Mouse (Mus musculus) limb, embryonic 12.5 days (tissue): ENCODE measurements around the gene Akr1c12. TPM values are rescaled to one million over a fixed set of nuclear protein-coding genes. Genes with fewer than 3 reads are reported as not detected.
"Not testable (repeated sequence)": the region's sequence is repeated elsewhere in the genome, so short reads cannot be mapped to it uniquely, and the experiment has no call there.

Experiments used
- ATAC-seq: fragments of 200-750 bp; cut with Nextera tagmentation; 2 replicates; pipeline ENCODE4 v1.8.0; 2017; ENCODE audit warnings: low read depth, moderate TSS enrichment; ENCODE audit not compliant: insufficient number of reproducible peaks, insufficient read depth, low FRiP score, low TSS enrichment
- H3K27ac ChIP-seq: fragments of 300-500 bp; sonication (generic); 2 replicates; pipeline ENCODE4 v1.5.1; 2016; ENCODE audit warnings: mild to moderate bottlenecking, moderate library complexity
- H3K27me3 ChIP-seq: fragments of 300-500 bp; sonication (generic); 2 replicates; pipeline ENCODE4 v1.6.1; 2016; ENCODE audit warnings: mild to moderate bottlenecking, moderate library complexity
- H3K36me3 ChIP-seq: fragments of 300-500 bp; sonication (generic); 2 replicates; pipeline ENCODE4 v1.6.1; 2016; ENCODE audit warnings: mild to moderate bottlenecking, moderate library complexity
- H3K4me1 ChIP-seq: fragments of 300-500 bp; sonication (generic); replicated peaks from 2 replicates; pipeline ENCODE4 v1.6.1; 2016
- H3K4me2 ChIP-seq: fragments of 300-500 bp; sonication (generic); 2 replicates; pipeline ENCODE4 v1.6.1; 2016; ENCODE audit warnings: mild to moderate bottlenecking, moderate library complexity
- H3K4me3 ChIP-seq: fragments of 300-500 bp; sonication (generic); replicated peaks from 2 replicates; pipeline ENCODE4 v1.5.1; 2016; ENCODE audit warnings: mild to moderate bottlenecking
- H3K9ac ChIP-seq: fragments of 300-500 bp; sonication (generic); replicated peaks from 2 replicates; pipeline ENCODE4 v1.6.1; 2016; ENCODE audit warnings: mild to moderate bottlenecking, moderate library complexity
- H3K9me3 ChIP-seq: fragments of 300-500 bp; sonication (generic); 2 replicates; pipeline ENCODE4 v1.6.1; 2016; ENCODE audit warnings: mild to moderate bottlenecking, moderate library complexity
- WGBS: fragments of 180-500 bp; shearing (Covaris S2); methylation state at CpG from one replicate; pipeline ENCODE4 v1.1.7; 2016; 5-methylcytosine and 5-hydroxymethylcytosine counted together
- polyA plus RNA-seq: library from polyadenylated mRNA; unstranded; fragments of >200 nt; fragmentation: Nextera tagmentation; extraction: Ambion mirVana; gene quantifications from 2 replicates; pipeline ENCODE4 v1.2.1, GENCODE M21; 2016

Akr1c12 gene
- not detected in 2 replicates for polyA plus RNA-seq

- no peak within 1 kb of the TSS for H3K4me2 ChIP-seq
- no peaks in the 10 kb centered on the region for H3K27me3 ChIP-seq
- H3K9ac ChIP-seq: no peak within 1 kb of the TSS
- ATAC-seq: no peak
- WGBS: 64% methylated on average over 4 of the region's 4 CpGs
- no peaks in the 10 kb centered on the region for H3K9me3 ChIP-seq
- no peak within 1 kb of the TSS for H3K27ac ChIP-seq
- H3K4me3 ChIP-seq: no peak within 1 kb of the TSS
- H3K4me1 ChIP-seq: no peaks in the 10 kb centered on the region
- no peaks in the 10 kb centered on the region for H3K36me3 ChIP-seq
These were observed at the start of gene Akr1c12 for GRCm38 (mm10) chr13:4279284-4279683. Akr1c12 (minus strand) TSS chr13:4279433.

GRCm38 (mm10) chr13:4318773-4319172, 39.5 kb upstream of the Akr1c12 start:
- WGBS: 83% methylated on average over 2 of the region's 2 CpGs
- Histone ChIP-seq H3K27me3 (no peaks in the 10 kb centered on the region), H3K9me3 (no peaks in the 10 kb centered on the region), H3K9ac (no peak overlapping the region), H3K4me3 (no peak overlapping the region), H3K4me1 (no peaks in the 10 kb centered on the region), H3K27ac (no peak overlapping the region), H3K36me3 (no peaks in the 10 kb centered on the region), H3K4me2 (no peak overlapping the region)
- ATAC-seq: no peak

GRCm38 (mm10) chr13:4313907-4314306, 34.7 kb upstream of the Akr1c12 start:
- no peak overlapping the region for H3K9ac ChIP-seq
- H3K4me2 ChIP-seq: no peak overlapping the region
- H3K4me3 ChIP-seq: no peak overlapping the region
- H3K27me3 ChIP-seq: no peaks in the 10 kb centered on the region
- no peaks in the 10 kb centered on the region for H3K9me3 ChIP-seq
- ATAC-seq: no peak
- H3K36me3 ChIP-seq: no peaks in the 10 kb centered on the region
- H3K4me1 ChIP-seq: no peaks in the 10 kb centered on the region
- no peak overlapping the region for H3K27ac ChIP-seq
- WGBS: 78% methylated on average over 2 of the region's 2 CpGs

GRCm38 (mm10) chr13:4304861-4305565, 25.8 kb upstream of the Akr1c12 start:
- Histone ChIP-seq H3K36me3 (no peaks in the 10 kb centered on the region), H3K9ac (no peak overlapping the region), H3K4me3 (no peak overlapping the region), H3K4me2 (no peak overlapping the region), H3K4me1 (no peaks in the 10 kb centered on the region), H3K27me3 (no peaks in the 10 kb centered on the region), H3K27ac (no peak overlapping the region), H3K9me3 (no peaks in the 10 kb centered on the region)
- no peak for ATAC-seq
- 50% methylated on average over 2 of the region's 2 CpGs for WGBS

GRCm38 (mm10) chr13:4296991-4297390, 17.8 kb upstream of the Akr1c12 start:
- H3K4me2 ChIP-seq: no peak overlapping the region
- 98% methylated on average over 4 of the region's 4 CpGs for WGBS
- H3K9me3 ChIP-seq: no peaks in the 10 kb centered on the region
- H3K4me1 ChIP-seq: no peaks in the 10 kb centered on the region
- H3K4me3 ChIP-seq: no peak overlapping the region
- no peak overlapping the region for H3K27ac ChIP-seq
- H3K36me3 ChIP-seq: no peaks in the 10 kb centered on the region
- H3K9ac ChIP-seq: no peak overlapping the region
- no peak for ATAC-seq
- no peaks in the 10 kb centered on the region for H3K27me3 ChIP-seq

GRCm38 (mm10) chr13:4281471-4282412, 2.5 kb upstream of the Akr1c12 start:
- H3K4me2 ChIP-seq: no peak overlapping the region
- no peaks in the 10 kb centered on the region for H3K4me1 ChIP-seq
- ATAC-seq: no peak; the same call in 1 of the 2 replicates
- H3K4me3 ChIP-seq: no peak overlapping the region
- H3K36me3 ChIP-seq: no peaks in the 10 kb centered on the region
- 40% methylated on average over 7 of the region's 7 CpGs for WGBS
- H3K27me3 ChIP-seq: no peaks in the 10 kb centered on the region
- no peaks in the 10 kb centered on the region for H3K9me3 ChIP-seq
- H3K9ac ChIP-seq: no peak overlapping the region
- no peak overlapping the region for H3K27ac ChIP-seq

GRCm38 (mm10) chr13:4277526-4277925, 1.7 kb downstream of the Akr1c12 start:
- no peak overlapping the region for H3K4me3 ChIP-seq
- no peak overlapping the region for H3K9ac ChIP-seq
- ATAC-seq: no peak
- no peaks in the 10 kb centered on the region for H3K9me3 ChIP-seq
- H3K27me3 ChIP-seq: no peaks in the 10 kb centered on the region
- 89% methylated on average over 2 of the region's 2 CpGs for WGBS
- H3K27ac ChIP-seq: no peak overlapping the region
- no peaks in the 10 kb centered on the region for H3K36me3 ChIP-seq
- no peak overlapping the region for H3K4me2 ChIP-seq
- no peaks in the 10 kb centered on the region for H3K4me1 ChIP-seq

GRCm38 (mm10) chr13:4270860-4271259, 8.4 kb downstream of the Akr1c12 start:
- no peaks in the 10 kb centered on the region for H3K9me3 ChIP-seq

GRCm38 (mm10) chr13:4265455-4265854, 13.8 kb downstream of the Akr1c12 start:
- H3K9ac ChIP-seq, H3K4me3 ChIP-seq, H3K4me1 ChIP-seq, H3K4me2 ChIP-seq, H3K27me3 ChIP-seq, H3K36me3 ChIP-seq, ATAC-seq, H3K9me3 ChIP-seq, H3K27ac ChIP-seq: not testable (repeated sequence)
- 86% methylated on average over 2 of the region's 2 CpGs for WGBS

More at GRCm38 (mm10) chr13:4270860-4271259, 8.4 kb downstream of the Akr1c12 start:
- Histone ChIP-seq H3K4me1 (no peaks in the 10 kb centered on the region), H3K4me2 (no peak overlapping the region), H3K9ac (no peak overlapping the region), H3K27ac (no peak overlapping the region), H3K4me3 (no peak overlapping the region), H3K36me3 (no peaks in the 10 kb centered on the region), H3K27me3 (no peaks in the 10 kb centered on the region)
- ATAC-seq: no peak

GRCm38 (mm10) chr13:4265047-4265446, 14.2 kb downstream of the Akr1c12 start:
- ATAC-seq: no peak
- H3K9ac ChIP-seq: no peak overlapping the region
- 88% methylated on average over 2 of the region's 2 CpGs for WGBS
- no peak overlapping the region for H3K4me3 ChIP-seq
- no peaks in the 10 kb centered on the region for H3K36me3 ChIP-seq
- no peak overlapping the region for H3K27ac ChIP-seq
- H3K9me3 ChIP-seq: no peaks in the 10 kb centered on the region
- no peak overlapping the region for H3K4me2 ChIP-seq
- H3K4me1 ChIP-seq: no peaks in the 10 kb centered on the region
- H3K27me3 ChIP-seq: no peaks in the 10 kb centered on the region

GRCm38 (mm10) chr13:4264612-4265011, 14.6 kb downstream of the Akr1c12 start:
- no peak for ATAC-seq
- H3K9ac ChIP-seq: no peak overlapping the region
- no peak overlapping the region for H3K27ac ChIP-seq
- H3K4me3 ChIP-seq: no peak overlapping the region
- WGBS: 81% methylated on average over 3 of the region's 3 CpGs
- no peaks in the 10 kb centered on the region for H3K36me3 ChIP-seq
- H3K27me3 ChIP-seq: no peaks in the 10 kb centered on the region
- H3K4me2 ChIP-seq: no peak overlapping the region
- H3K9me3 ChIP-seq: no peaks in the 10 kb centered on the region
- no peaks in the 10 kb centered on the region for H3K4me1 ChIP-seq
